Mouse (Mus musculus) A20 (cell line): ENCODE results near the gene Mfrp.

Experiments used
- DNase-seq: peaks from one replicate; pipeline ENCODE4 v3.0.0-alpha.2; 2011; ENCODE audit warnings: low read depth, low spot score

Mfrp gene

GRCm38 (mm10) chr9:44078136-44078797 is 23.3 kb upstream of the Mfrp start:
- DNase-seq: no peak

DNA sequence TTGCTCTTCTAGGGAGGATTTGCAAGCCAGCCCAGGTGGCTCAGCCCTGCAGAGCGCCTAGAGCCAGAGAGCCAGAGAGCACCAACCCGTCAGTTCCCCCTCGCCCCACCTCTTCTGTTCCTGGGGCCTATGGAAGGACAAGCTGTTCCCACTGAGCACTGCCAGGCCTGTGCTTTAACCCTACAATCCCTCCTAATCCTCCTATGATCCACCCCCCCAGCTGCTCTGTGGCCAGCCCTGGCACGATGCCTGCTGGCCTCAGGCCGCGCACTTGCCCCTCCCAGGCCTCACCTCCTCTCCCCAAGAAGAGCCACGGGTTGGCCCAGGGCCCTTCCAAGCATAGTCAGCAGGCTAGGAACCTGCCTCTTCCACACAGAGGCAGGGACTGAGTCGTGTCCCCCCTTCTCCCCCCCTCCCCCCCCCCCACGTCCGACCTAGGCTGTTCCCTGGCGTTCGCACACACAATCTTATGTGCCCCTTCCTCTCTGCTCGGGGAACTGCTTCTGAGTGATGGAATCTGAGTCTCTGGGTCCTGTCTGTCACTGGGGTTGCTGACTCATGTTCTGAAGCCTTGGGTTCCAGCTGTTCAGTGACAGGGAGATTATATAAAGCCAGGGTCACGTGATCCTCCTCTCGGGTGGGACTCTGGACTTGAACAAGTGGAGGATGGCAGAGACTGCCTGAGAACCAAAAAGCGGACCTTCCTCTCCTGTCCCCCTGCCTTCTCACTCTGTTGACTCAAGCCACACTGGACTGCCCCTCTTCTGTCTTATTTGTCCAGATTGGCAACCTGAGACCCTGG is 22.4 kb upstream of the Mfrp start:
- peak; percentile 60 for DNase-seq

- no peak for DNase-seq
These were observed 21.3 kb upstream of the Mfrp start for GRCm38 (mm10) chr9:44079997-44080780.

DNA sequence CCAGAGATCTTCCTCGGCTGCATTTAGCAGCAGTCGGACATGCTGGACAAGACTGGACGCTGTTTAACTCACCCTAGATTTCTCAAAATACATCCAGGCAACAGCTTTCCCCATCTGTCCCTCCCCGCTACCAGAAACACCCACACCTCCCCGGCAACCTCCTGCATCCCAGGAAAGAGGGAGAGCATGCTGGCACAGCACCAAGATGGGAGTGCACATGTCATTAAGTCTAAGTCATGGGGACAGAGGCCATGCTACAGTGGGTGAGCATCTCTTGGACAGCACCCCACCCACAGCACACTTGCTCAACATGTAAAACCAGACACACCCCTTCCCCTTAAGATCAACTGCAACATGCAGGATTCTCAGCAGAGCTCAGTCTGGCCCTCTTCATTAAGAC is 20.6 kb upstream of the Mfrp start:
- DNase-seq: no peak

DNA sequence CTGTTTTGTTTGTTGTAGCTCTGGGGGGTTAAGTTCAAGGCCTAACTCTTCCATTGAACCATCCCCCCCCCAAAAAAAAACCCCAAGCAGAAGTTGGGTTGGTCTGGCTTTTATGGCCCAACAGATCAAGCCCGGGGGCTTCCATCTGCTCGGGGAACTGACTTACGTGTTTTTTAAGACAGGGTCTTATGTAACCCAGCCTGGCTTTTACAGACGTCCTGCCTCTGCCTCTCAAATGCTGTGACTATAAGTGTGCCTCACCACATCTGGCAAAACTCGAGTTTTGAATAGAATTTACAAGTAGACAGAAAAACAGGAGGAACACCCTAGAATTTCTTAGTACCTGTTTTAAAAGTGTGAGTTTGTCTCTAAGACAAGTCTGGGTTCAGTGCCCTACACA is 19.9 kb upstream of the Mfrp start:
- no peak for DNase-seq

DNA sequence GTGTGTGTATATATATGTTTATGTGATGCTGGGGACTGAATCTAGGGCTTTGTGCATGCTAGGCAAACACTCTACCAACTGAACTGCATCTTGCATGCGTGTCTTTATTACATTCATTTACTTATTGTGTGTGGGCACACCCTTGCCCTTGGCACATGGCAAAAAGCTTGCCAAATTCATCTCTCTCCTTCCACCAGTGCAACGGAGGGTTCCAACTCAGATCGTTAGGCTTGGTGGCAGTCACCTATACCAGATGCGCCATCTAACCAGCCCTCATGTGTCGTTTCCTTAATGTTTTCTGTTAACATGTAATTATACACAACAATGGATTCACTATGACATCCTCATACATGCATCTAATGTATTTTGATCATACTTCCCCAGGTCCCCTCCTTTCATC is 19.3 kb upstream of the Mfrp start:
- DNase-seq: no peak

GRCm38 (mm10) chr9:44083392-44084121 is 18.0 kb upstream of the Mfrp start:
- no peak for DNase-seq

GRCm38 (mm10) chr9:44084236-44084635 is 17.3 kb upstream of the Mfrp start:
- no peak for DNase-seq

DNA sequence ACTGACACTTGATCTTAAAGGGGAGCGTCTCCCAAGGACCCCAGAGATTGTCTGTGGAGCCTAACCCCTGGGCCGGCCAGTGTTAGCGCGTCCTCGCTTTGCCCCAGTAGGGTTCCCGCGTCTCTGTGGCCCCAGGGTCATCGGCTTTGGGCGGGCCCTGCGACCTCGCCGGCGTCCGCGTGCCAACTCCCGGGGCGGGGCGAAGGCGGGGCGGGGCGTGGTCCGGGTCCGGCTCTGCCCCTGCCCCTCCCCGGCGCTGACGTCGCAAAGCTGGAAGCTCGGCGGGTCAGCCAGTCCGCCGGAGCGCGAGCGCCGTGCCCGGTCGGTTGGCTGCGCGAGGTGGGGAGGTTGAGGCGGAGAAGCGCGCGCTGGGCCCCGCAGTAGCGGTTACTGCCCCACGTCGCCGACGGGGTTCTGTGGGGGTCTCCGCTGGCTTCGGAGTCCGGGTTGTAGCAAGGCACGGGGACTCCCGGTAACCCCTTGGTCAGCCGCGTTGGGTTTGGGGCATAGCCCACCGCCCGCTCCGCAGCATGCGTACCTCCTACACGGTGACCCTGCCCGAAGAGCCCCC is 16.8 kb upstream of the Mfrp start:
- peak; percentile 92 for DNase-seq

DNA sequence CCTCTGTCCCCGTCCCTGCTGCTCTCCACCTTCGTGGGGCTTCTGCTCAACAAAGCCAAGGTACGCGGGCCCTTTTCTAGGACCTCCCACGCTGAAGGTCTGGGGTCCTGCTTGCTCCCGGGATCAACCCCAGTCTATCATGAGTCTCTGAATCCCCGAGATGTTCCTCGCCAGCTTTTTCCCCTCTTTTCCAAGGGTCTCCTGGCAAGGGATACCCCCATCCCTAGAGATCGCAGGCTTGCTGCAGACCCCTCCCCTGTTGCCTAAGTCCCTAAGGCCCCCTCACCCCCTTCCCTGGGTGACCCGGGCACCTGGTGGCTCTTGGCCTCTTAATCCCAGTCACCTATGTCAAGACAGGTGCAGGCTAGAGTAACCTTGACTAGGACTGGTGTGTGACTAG is 16.3 kb upstream of the Mfrp start:
- no peak for DNase-seq

DNA sequence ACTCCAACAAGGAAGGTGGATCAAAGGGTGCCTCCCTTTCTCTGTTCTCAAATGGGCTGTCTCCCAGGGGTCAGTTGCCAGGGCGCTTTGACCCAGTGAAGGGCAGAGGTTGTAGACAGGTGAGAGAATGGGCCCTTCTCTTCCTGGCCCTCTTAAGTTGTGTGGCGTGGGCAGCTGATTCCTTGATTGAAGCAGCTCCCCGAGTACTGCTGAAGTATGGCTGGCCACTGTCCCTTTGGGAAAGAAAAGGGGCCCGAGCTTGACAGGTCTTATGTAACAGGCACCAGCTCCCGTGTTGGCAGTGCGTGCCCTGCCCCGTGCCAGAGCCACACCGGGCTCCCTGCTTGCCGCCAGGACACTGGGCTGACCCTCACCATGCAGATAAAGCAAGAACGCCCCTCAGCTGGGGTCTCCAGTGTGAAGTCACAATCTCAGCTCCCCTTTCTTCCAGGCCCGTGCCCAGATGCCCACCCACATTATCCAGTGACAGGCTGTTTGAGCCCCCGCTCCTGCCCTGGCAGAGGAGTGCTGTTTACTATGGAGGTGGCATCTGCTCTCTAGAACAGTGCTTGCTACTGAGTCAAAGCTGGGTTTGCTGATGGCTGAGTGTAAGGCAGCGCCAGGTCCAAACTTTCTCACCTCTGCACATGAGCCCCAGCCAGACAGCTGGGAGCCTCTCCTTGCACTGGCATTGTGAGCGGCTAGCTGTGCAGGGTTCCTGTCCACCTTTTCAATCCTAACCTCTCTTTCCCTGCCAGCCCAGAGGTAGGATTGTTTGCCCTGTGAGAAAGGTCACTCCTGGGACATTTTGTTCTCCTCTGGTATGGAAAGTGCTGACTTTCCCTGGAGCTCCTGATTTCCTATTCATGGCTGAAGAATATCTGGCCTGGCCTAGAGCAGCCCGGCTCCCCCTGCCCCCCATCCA is 15.5 kb upstream of the Mfrp start:
- DNase-seq: peak; percentile 27

- peak; percentile 65 for DNase-seq
These were observed 14.6 kb upstream of the Mfrp start for GRCm38 (mm10) chr9:44086960-44087359.

GRCm38 (mm10) chr9:44087761-44088455 is 13.6 kb upstream of the Mfrp start:
- peak; percentile 90 for DNase-seq

DNA sequence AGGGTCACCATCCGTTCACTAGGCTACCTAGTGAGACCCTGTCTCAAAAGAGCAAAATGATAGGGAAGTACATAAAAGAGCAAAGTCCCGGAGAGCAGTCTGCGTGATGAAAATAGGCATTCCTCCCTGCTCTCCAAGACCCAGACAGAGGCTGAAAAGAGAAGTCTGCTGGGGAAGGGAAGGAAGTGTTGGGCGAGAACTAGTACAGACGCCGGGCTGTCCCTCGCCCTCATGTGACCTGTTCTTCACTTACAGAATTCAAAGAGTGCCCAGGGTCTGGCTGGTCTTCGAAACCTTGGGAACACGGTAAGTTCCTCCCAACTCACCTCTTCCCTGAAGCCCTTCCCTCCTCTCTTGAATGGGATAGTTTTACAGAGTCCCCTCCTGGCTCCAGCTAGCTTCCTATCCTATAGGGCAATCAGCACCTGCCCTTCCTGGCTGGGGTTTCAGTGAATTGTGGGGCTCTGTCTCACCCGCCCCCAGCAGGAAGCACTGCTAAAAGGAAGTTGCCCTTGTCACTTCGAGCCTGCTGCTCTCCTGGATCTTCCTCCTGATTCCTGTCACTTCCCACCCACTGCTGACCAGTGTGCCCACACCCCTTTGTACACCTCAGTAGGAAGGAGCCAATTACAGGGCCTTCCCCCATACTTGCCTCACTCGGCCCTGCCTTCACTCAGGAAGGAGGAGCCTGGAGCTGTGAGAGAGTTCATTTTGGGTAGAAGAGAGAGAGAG is 12.5 kb upstream of the Mfrp start:
- peak; percentile 60 for DNase-seq

DNA sequence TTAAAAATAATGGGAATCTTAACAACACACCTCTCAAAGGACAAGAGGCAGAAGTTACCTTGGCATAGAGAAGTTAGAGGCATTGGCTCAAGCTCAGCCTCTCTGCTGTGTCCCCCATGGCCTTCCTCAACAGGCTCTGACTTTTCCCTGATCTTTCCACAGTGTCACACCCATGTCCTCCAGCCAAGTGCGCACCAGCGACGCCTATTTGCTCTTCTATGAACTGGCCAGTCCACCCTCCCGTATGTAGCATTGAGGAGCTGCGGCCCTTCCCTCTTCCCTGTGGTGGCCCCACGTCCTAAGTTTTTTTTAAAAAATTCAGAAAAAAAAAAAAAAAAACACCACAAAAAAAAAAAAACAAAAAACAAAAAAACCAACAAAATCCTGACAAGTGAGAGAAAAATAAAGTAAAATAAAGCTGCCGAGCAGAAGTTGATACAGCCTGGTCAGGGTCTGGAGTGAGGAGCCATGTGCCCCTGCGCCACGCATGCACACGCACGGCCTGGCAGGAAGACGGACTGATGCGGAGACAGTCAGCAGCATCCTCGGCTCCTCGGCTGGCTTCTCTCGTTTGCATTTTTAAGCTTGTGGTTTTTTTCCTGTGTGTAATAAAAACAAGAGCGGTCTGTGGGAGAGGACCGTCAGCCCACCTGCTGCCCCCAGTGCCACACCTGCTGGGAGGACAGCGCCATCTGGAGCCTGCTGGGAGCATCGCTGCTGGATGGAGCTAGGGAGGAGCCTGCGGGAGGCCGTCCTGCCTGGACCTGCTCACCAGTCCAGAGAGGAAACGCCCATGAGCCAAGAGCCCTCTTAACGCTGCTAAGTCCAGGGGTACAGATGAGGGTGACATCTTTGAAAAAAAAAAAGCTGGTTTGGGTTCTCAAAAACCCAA is 7.7 kb upstream of the Mfrp start:
- peak; percentile 96 for DNase-seq

DNA sequence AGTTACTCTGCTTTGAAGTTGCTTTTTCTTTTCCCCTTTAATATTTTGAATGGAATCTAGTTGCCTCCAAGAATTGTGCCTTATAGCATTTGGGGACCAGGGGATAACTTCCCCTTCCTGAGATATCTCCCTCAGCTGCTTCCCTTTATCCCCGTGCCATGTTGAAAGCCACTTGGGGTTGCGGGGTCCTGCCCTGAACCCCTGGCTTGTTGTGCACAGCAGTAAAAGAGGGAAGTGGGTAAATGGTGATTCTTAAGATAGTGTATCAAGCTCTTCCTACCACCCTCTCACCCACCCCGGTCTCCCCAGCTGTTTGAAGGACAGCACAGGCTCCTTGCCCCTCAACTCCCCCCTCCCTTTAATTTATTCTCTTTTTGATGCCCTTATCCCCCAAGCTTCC is 6.8 kb upstream of the Mfrp start:
- DNase-seq: peak; percentile 84

DNA sequence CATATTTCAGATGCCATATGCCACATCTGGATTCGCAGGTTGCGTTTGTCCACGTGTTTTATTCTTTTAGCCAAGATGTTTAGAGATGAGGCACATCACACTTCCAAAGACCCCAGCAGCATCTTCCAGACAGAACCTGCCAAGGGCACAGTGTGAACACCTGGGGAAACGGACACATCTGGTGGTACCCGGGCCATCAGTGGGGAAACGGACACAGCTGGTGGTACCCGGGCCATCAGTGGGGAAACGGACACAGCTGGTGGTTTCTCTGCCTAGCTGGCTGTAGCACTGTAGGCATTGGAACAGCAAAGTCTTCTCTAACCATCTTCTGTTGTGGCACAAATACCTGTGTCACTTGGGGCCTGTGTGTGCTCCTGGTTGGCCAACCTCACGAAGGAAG is 5.7 kb upstream of the Mfrp start:
- DNase-seq: peak; percentile 76

- DNase-seq: no peak
These were observed 5.0 kb upstream of the Mfrp start for GRCm38 (mm10) chr9:44096536-44096935.
